Mouse (Mus musculus): ENCODE measurements around the gene Astn2.

- TF ChIP-seq CTCF (IDR thresholded peaks at IDR 0.05) (no peak), EP300 (IDR thresholded peaks at IDR 0.05) (no peak)
Observed at GRCm38 (mm10) chr4:65801204-65801603, 603.2 kb downstream of the Astn2 start.
